Mouse (Mus musculus) embryonic facial prominence, embryonic 11.5 days (tissue): ENCODE results near the gene Schip1. TPM values are rescaled to one million over a fixed set of nuclear protein-coding genes. Genes with fewer than 3 reads are reported as not detected.

ENCODE experiments used
- ATAC-seq: fragments of 200-750 bp; cut with Nextera tagmentation; replicated peaks from 2 replicates; pipeline ENCODE4 v1.8.0; 2017; ENCODE audit warnings: low read depth; ENCODE audit not compliant: insufficient number of reproducible peaks, low FRiP score, low TSS enrichment
- DNase-seq: peaks from one replicate; pipeline ENCODE4 v3.0.0-alpha.2; 2015; ENCODE audit warnings: low spot score
- H3K27ac ChIP-seq: fragments of 300-500 bp; sonication (generic); replicated peaks from 2 replicates; pipeline ENCODE4 v1.5.1; 2014; ENCODE audit warnings: mild to moderate bottlenecking, low read depth, low read length, control low read depth
- H3K27me3 ChIP-seq: fragments of 300-500 bp; sonication (generic); 2 replicates; pipeline ENCODE4 v1.6.1; 2014; ENCODE audit warnings: mild to moderate bottlenecking, low read length, moderate library complexity, mixed read lengths; ENCODE audit not compliant: control insufficient read depth, insufficient read depth
- H3K36me3 ChIP-seq: fragments of 300-500 bp; sonication (generic); replicated peaks from 2 replicates; pipeline ENCODE4 v1.6.1; 2014; ENCODE audit warnings: low read depth, mild to moderate bottlenecking, low read length, moderate library complexity, mixed read lengths; ENCODE audit not compliant: control insufficient read depth, insufficient read depth
- H3K4me1 ChIP-seq: fragments of 300-500 bp; sonication (generic); 2 replicates; pipeline ENCODE4 v1.6.1; 2014; ENCODE audit warnings: low read length, mixed read lengths; ENCODE audit not compliant: control insufficient read depth, insufficient read depth
- H3K4me2 ChIP-seq: fragments of 300-500 bp; sonication (generic); 2 replicates; pipeline ENCODE4 v1.6.1; 2014; ENCODE audit warnings: low read depth, mild to moderate bottlenecking, control low read depth, low read length, moderate library complexity
- H3K4me3 ChIP-seq: fragments of 300-500 bp; sonication (generic); 2 replicates; pipeline ENCODE4 v1.5.1; 2014; ENCODE audit warnings: low read depth, low read length, control low read depth
- H3K9ac ChIP-seq: fragments of 300-500 bp; sonication (generic); replicated peaks from 2 replicates; pipeline ENCODE4 v1.6.1; 2014; ENCODE audit warnings: mild to moderate bottlenecking, control low read depth, low read length
- H3K9me3 ChIP-seq: fragments of 300-500 bp; sonication (generic); replicated peaks from 2 replicates; pipeline ENCODE4 v1.6.1; 2016; ENCODE audit warnings: mild to moderate bottlenecking, low read length, inconsistent platforms, mixed read lengths; ENCODE audit not compliant: control insufficient read depth
- WGBS: fragments of 180-500 bp; shearing (Covaris S2); extraction: QIAGEN DNeasy Blood & Tissue Kit; methylation state at CpG from one replicate; pipeline ENCODE4 v1.1.7; 2014; 5-methylcytosine and 5-hydroxymethylcytosine counted together
- polyA plus RNA-seq: library from polyadenylated mRNA; unstranded; fragments of >200 nt; fragmentation: Nextera tagmentation; extraction: Ambion mirVana; gene quantifications from 2 replicates; pipeline ENCODE4 v1.2.1, GENCODE M21; 2014

The Schip1 gene
- polyA plus RNA-seq, 1 experiment from 2014 or later, result 41.7 TPM

- no peak overlapping the region for H3K9ac ChIP-seq
- no peak for ATAC-seq
- DNase-seq, result no peak
- no peak overlapping the region for H3K4me3 ChIP-seq
- no peaks in the 10 kb centered on the region for H3K9me3 ChIP-seq
- H3K27ac ChIP-seq, result no peak overlapping the region
- H3K27me3 ChIP-seq, result no peaks in the 10 kb centered on the region
- H3K4me2 ChIP-seq, result no peak overlapping the region
- no peaks in the 10 kb centered on the region for H3K4me1 ChIP-seq
- H3K36me3 ChIP-seq, result no peaks in the 10 kb centered on the region
- WGBS, result 62% methylated on average over 4 of the region's 4 CpGs
Observed at GRCm38 (mm10) chr3:68203934-68204467, 139.4 kb downstream of the Schip1 start.

- DNase-seq (no peak), ATAC-seq (no peak)
- 81% methylated on average over 4 of the region's 4 CpGs for WGBS
- H3K27ac ChIP-seq, result no peak overlapping the region
- no peaks in the 10 kb centered on the region for H3K4me1 ChIP-seq
- no peak overlapping the region for H3K4me3 ChIP-seq
- H3K27me3 ChIP-seq, result no peaks in the 10 kb centered on the region
- H3K9me3 ChIP-seq, result no peaks in the 10 kb centered on the region
- no peak overlapping the region for H3K9ac ChIP-seq
- H3K4me2 ChIP-seq, result no peak overlapping the region
- H3K36me3 ChIP-seq, result no peaks in the 10 kb centered on the region
Observed at GRCm38 (mm10) chr3:68210422-68210821, 145.8 kb downstream of the Schip1 start.

GRCm38 (mm10) chr3:68221452-68221851 lies 156.8 kb downstream of the Schip1 start:
- Histone ChIP-seq H3K9ac (no peak overlapping the region), H3K4me1 (no peaks in the 10 kb centered on the region), H3K4me3 (no peak overlapping the region), H3K36me3 (no peaks in the 10 kb centered on the region), H3K9me3 (no peaks in the 10 kb centered on the region), H3K27me3 (no peaks in the 10 kb centered on the region), H3K4me2 (no peak overlapping the region), H3K27ac (no peak overlapping the region)
- DNase-seq, result no peak
- 94% methylated on average over 3 of the region's 3 CpGs for WGBS
- ATAC-seq, result no peak

GRCm38 (mm10) chr3:68239887-68240286 lies 175.3 kb downstream of the Schip1 start:
- H3K4me1 ChIP-seq, result no peaks in the 10 kb centered on the region
- WGBS, result 92% methylated on average over 2 of the region's 2 CpGs
- H3K9me3 ChIP-seq, result no peaks in the 10 kb centered on the region
- no peaks in the 10 kb centered on the region for H3K36me3 ChIP-seq
- no peak overlapping the region for H3K4me2 ChIP-seq
- H3K27me3 ChIP-seq, result no peaks in the 10 kb centered on the region
- no peak overlapping the region for H3K27ac ChIP-seq
- H3K4me3 ChIP-seq, result no peak overlapping the region
- ATAC-seq (no peak), DNase-seq (no peak)
- H3K9ac ChIP-seq, result no peak overlapping the region

GRCm38 (mm10) chr3:68243239-68243638 lies 178.6 kb downstream of the Schip1 start:
- Histone ChIP-seq H3K9me3 (no peaks in the 10 kb centered on the region), H3K27me3 (no peaks in the 10 kb centered on the region), H3K27ac (no peak overlapping the region), H3K36me3 (no peaks in the 10 kb centered on the region), H3K4me2 (no peak overlapping the region), H3K4me3 (no peak overlapping the region), H3K9ac (no peak overlapping the region), H3K4me1 (no peaks in the 10 kb centered on the region)
- DNase-seq, result no peak
- ATAC-seq, result no peak
- WGBS, result 71% methylated on average over 3 of the region's 3 CpGs

- Histone ChIP-seq H3K9me3 (no peaks in the 10 kb centered on the region), H3K36me3 (no peaks in the 10 kb centered on the region), H3K4me2 (no peak overlapping the region), H3K4me3 (no peak overlapping the region), H3K4me1 (no peaks in the 10 kb centered on the region), H3K27ac (no peak overlapping the region), H3K27me3 (no peaks in the 10 kb centered on the region), H3K9ac (no peak overlapping the region)
- 92% methylated on average over 4 of the region's 4 CpGs for WGBS
- DNase-seq (no peak), ATAC-seq (no peak)
Observed at GRCm38 (mm10) chr3:68246154-68246553, 181.6 kb downstream of the Schip1 start.

GRCm38 (mm10) chr3:68250589-68250988 lies 186.0 kb downstream of the Schip1 start:
- DNase-seq (no peak), ATAC-seq (no peak)
- Histone ChIP-seq H3K9ac (no peak overlapping the region), H3K27ac (no peak overlapping the region), H3K4me2 (no peak overlapping the region), H3K4me3 (no peak overlapping the region), H3K36me3 (no peaks in the 10 kb centered on the region), H3K4me1 (no peaks in the 10 kb centered on the region), H3K27me3 (no peaks in the 10 kb centered on the region), H3K9me3 (no peaks in the 10 kb centered on the region)
- WGBS, result 75% methylated on average over 2 of the region's 2 CpGs

GRCm38 (mm10) chr3:68252335-68252734 lies 187.7 kb downstream of the Schip1 start:
- no peak overlapping the region for H3K9ac ChIP-seq
- no peak overlapping the region for H3K4me3 ChIP-seq
- ATAC-seq (no peak), DNase-seq (no peak)
- H3K36me3 ChIP-seq, result no peaks in the 10 kb centered on the region
- no peaks in the 10 kb centered on the region for H3K27me3 ChIP-seq
- no peak overlapping the region for H3K4me2 ChIP-seq
- H3K9me3 ChIP-seq, result no peaks in the 10 kb centered on the region
- no peaks in the 10 kb centered on the region for H3K4me1 ChIP-seq
- 52% methylated on average over 1 of the region's 1 CpGs for WGBS
- H3K27ac ChIP-seq, result no peak overlapping the region
